Mouse (Mus musculus) bone marrow, adult 2 months (tissue): Measurements from ENCODE around the gene Rbm8a2.

Experiments used
- CTCF ChIP-seq: fragments of 200-500 bp; IDR thresholded peaks from 2 replicates; pipeline ENCODE4 v1.5.1; 2011; ENCODE audit warnings: low read length, control low read depth; ENCODE audit not compliant: control insufficient read depth, insufficient read depth
- POLR2A ChIP-seq: fragments of 200-500 bp; IDR thresholded peaks from 2 replicates; pipeline ENCODE4 v1.6.1; 2011; ENCODE audit warnings: low read depth, mild to moderate bottlenecking, control low read depth, low read length, borderline replicate concordance; ENCODE audit not compliant: control insufficient read depth

DNA sequence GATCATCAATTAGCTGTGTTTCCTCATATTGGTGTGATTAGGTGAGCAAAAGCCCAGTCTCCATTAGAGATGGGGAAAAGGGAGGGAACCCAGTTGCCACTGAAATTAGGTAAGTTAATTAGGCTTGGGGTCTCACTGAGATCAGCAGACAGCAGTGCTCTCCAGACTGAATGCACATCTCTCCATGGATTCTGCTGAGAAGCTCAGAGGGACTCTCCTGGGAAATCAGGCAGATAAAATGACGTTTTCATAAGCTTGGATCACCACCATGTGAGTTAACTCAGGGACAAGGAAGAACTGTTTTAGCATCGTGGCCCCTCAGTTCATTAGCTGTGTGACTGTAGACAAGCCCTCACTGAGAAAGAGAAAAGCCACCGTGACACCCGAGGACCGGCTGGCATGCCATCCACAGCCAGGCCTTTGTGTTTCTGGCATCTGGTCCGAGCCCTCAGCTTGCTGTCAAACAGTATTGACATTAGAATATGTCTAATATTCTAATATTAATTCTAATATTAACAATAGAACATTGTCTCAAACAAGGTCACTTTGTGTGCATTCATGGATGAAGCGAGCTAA lies 18.2 kb upstream of the Rbm8a2 start:
- TF ChIP-seq CTCF (no peak), POLR2A (no peak)
